ENCODE assay signal across 34 mouse cellular contexts in genomic region chr9:61632602-61633001, GRCm38 (mm10).
"Had no signal": no experiment of that assay in that cellular context is flagged by ENCODE, and none has a peak within 500 bp of the region (broad histone marks: within the 10 kb centered on the region; RNA-seq: fewer than 3 reads in every experiment).

No protein-coding gene starts in this region.

- H3K27me3 ChIP-seq: intestine, embryonic 15.5 days had no signal

- H3K4me2 ChIP-seq: heart, embryonic 11.5 days; heart, embryonic 12.5 days; heart, embryonic 13.5 days; heart, embryonic 15.5 days; hindbrain, embryonic 12.5 days; hindbrain, embryonic 13.5 days; hindbrain, embryonic 15.5 days; intestine, embryonic 15.5 days; kidney, embryonic 15.5 days had no signal

- H3K4me1 ChIP-seq: hindbrain, embryonic 12.5 days; hindbrain, embryonic 15.5 days; intestine, embryonic 15.5 days had no signal

- ATAC-seq: hindbrain, embryonic 16.5 days; hindbrain, postnatal 0 days; inflammation-experienced regulatory T-cells, adult 6 months; intestine, embryonic 15.5 days; intestine, embryonic 16.5 days; intestine, postnatal 0 days had no signal

- H3K4me3 ChIP-seq: heart, embryonic 10.5 days; heart, embryonic 12.5 days; heart, embryonic 13.5 days; heart, embryonic 15.5 days; hindbrain, embryonic 12.5 days; hindbrain, embryonic 13.5 days; hindbrain, embryonic 15.5 days; intestine, embryonic 15.5 days; kidney, embryonic 15.5 days; layer of hippocampus, adult 2 months; left cerebral cortex, adult 2 months had no signal

- H3K27ac ChIP-seq: heart, embryonic 10.5 days; heart, embryonic 13.5 days; heart, embryonic 15.5 days; hindbrain, embryonic 12.5 days; hindbrain, embryonic 13.5 days; hindbrain, embryonic 15.5 days; hindbrain, postnatal 0 days; intestine, embryonic 15.5 days; kidney, embryonic 15.5 days; kidney, postnatal 0 days; layer of hippocampus, adult 2 months; left cerebral cortex, adult 2 months had no signal

- DNase-seq: heart, postnatal 10 days; heart, postnatal 14 days; heart, postnatal 36 days; heart, postnatal 4 days; kidney, adult 11 months; kidney, adult 18-20 months; kidney, adult 2 months; kidney, adult 8-10 months; kidney, adult 9 months; kidney, postnatal 10 days; kidney, postnatal 14 days; kidney, postnatal 25 days; kidney, postnatal 36 days; kidney, postnatal 4 days; layer of hippocampus, adult 9-11 months; layer of hippocampus, postnatal 36 days had no signal

- H3K36me3 ChIP-seq: heart, embryonic 10.5 days; heart, embryonic 12.5 days; heart, embryonic 13.5 days; heart, embryonic 15.5 days; hindbrain, embryonic 12.5 days; hindbrain, embryonic 13.5 days; hindbrain, embryonic 15.5 days; intestine, embryonic 15.5 days; kidney, embryonic 15.5 days had no signal

- H3K9ac ChIP-seq: heart, embryonic 12.5 days; heart, embryonic 13.5 days; heart, embryonic 15.5 days; hindbrain, embryonic 12.5 days; hindbrain, embryonic 13.5 days; hindbrain, embryonic 15.5 days; intestine, embryonic 15.5 days; kidney, embryonic 15.5 days had no signal

- H3K9me3 ChIP-seq: heart, embryonic 10.5 days; heart, embryonic 13.5 days; heart, embryonic 15.5 days; hindbrain, embryonic 12.5 days; hindbrain, embryonic 13.5 days; hindbrain, embryonic 15.5 days; intestine, embryonic 15.5 days; kidney, embryonic 15.5 days had no signal
